Mouse (Mus musculus) thymus, adult 2 months (tissue): ENCODE measurements around the gene Myrf. TPM values are rescaled to one million over a fixed set of nuclear protein-coding genes. Genes with fewer than 3 reads are reported as not detected.
A peak's percentile ranks its signal among the peaks of the same experiment; 100 is the strongest.

Experiments
- DNase-seq: peaks from one replicate; pipeline ENCODE4 v3.0.0; 2021
- H3K27ac ChIP-seq: fragments of 200-500 bp; 2 replicates; pipeline ENCODE4 v1.5.1; 2012; ENCODE audit warnings: low read length, control low read depth; ENCODE audit not compliant: control insufficient read depth, insufficient read depth
- H3K27me3 ChIP-seq: fragments of 200-500 bp; 2 replicates; pipeline ENCODE4 v1.6.1; 2012; ENCODE audit warnings: mild to moderate bottlenecking, low read length, moderate library complexity, mixed read lengths; ENCODE audit not compliant: control insufficient read depth, insufficient read depth
- H3K36me3 ChIP-seq: fragments of 200-500 bp; 2 replicates; pipeline ENCODE4 v1.6.1; 2012; ENCODE audit warnings: mild to moderate bottlenecking, low read length, moderate library complexity; ENCODE audit not compliant: control insufficient read depth, insufficient read depth
- H3K4me1 ChIP-seq: fragments of 200-500 bp; replicated peaks from 2 replicates; pipeline ENCODE4 v1.6.1; 2012; ENCODE audit warnings: low read length; ENCODE audit not compliant: control insufficient read depth, insufficient read depth
- H3K4me3 ChIP-seq: fragments of 200-500 bp; 2 replicates; pipeline ENCODE4 v1.5.1; 2012; ENCODE audit warnings: mild to moderate bottlenecking, low read length, control low read depth, moderate library complexity; ENCODE audit not compliant: control insufficient read depth, insufficient read depth
- CTCF ChIP-seq: fragments of 200-500 bp; IDR thresholded peaks from 2 replicates; pipeline ENCODE4 v1.5.1; 2012; ENCODE audit warnings: mild to moderate bottlenecking, control low read depth, low read length, moderate library complexity, borderline replicate concordance; ENCODE audit not compliant: control insufficient read depth, poor library complexity, insufficient read depth; ENCODE audit errors: extremely low read depth
- POLR2A ChIP-seq: fragments of 200-500 bp; IDR thresholded peaks from 2 replicates; pipeline ENCODE4 v1.6.1; 2012; ENCODE audit warnings: mild to moderate bottlenecking, low read length, control low read depth, moderate library complexity; ENCODE audit not compliant: control insufficient read depth, poor library complexity, insufficient read depth; ENCODE audit errors: extremely low read depth
- WGBS: fragments of 180-500 bp; shearing (Covaris S2); methylation state at CpG from one replicate; pipeline ENCODE4 v1.1.7; 2018; 5-methylcytosine and 5-hydroxymethylcytosine counted together
- polyA plus RNA-seq: library from polyadenylated mRNA; depleted of rRNA; stranded (reverse); fragments of >200 nt; gene quantifications from 2 replicates; pipeline ENCODE4 v1.2.3, GENCODE M21; 2012

The Myrf gene
- polyA plus RNA-seq, 1 experiment: 4.9 TPM

- Histone ChIP-seq H3K27me3 (no peaks in the 10 kb centered on the region), H3K4me3 (peak overlapping the region; percentile 86), H3K4me1 (peaks cover 11% of the 10 kb centered on the region), H3K27ac (no peak overlapping the region), H3K36me3 (no peaks in the 10 kb centered on the region)
- 4% methylated on average over 35 of the region's 35 CpGs for WGBS
- DNase-seq: peak; percentile 50
- TF ChIP-seq POLR2A (no peak), CTCF (no peak)
These were observed 57.1 kb downstream of the Myrf start for GRCm38 (mm10) chr19:10183299-10183983.

- WGBS: under 1% methylated on average over 70 of the region's 70 CpGs
- Histone ChIP-seq H3K36me3 (no peaks in the 10 kb centered on the region), H3K27ac (no peak within 1 kb of the TSS), H3K27me3 (no peaks in the 10 kb centered on the region), H3K4me1 (peaks cover 11% of the 10 kb centered on the region), H3K4me3 (peak within 1 kb of the TSS; percentile 86)
- DNase-seq: peak; percentile 92
- TF ChIP-seq POLR2A: no peak
- TF ChIP-seq CTCF: 0 out of 2 replicates have a peak, but pooled peaks have one; percentile 51
These were observed 57.8 kb downstream of the Myrf start, which contains the start of gene Fads1 for GRCm38 (mm10) chr19:10182670-10183298. TSS of gene Fads1 (plus strand) at chr19:10182888.

DNA sequence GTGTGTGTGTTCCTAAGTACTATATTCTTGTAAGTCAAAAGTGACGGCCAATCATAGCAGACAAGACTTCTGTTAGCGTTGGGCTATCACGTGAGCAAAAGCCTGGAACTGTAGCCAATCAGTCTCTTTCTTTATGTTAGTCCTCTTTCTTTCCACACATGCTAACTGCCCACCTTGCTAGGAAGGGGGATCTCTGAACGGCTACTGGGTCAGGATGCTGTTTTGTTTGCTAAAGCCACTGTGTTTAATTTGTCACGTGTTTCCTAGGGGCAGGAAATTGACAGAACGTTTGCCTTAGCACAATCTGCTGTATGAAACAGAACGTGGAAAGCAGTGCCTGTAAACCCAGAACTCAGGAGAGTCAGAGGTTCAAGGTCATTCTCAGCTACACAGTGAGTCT lies 58.4 kb downstream of the Myrf start:
- H3K4me3 ChIP-seq: peak overlapping the region; percentile 8; the same call in 1 of the 2 replicates
- DNase-seq: no peak
- H3K27me3 ChIP-seq: no peaks in the 10 kb centered on the region
- peaks cover 11% of the 10 kb centered on the region for H3K4me1 ChIP-seq
- WGBS: 36% methylated on average over 7 of the region's 7 CpGs
- no peak overlapping the region for H3K27ac ChIP-seq
- no peaks in the 10 kb centered on the region for H3K36me3 ChIP-seq
- TF ChIP-seq POLR2A (no peak), CTCF (no peak)

GRCm38 (mm10) chr19:10181225-10181624 lies 59.3 kb downstream of the Myrf start:
- H3K36me3 ChIP-seq: no peaks in the 10 kb centered on the region
- H3K27me3 ChIP-seq: no peaks in the 10 kb centered on the region
- TF ChIP-seq CTCF: no peak
- TF ChIP-seq POLR2A: no peak
- peaks cover 11% of the 10 kb centered on the region for H3K4me1 ChIP-seq
- DNase-seq: no peak
- H3K4me3 ChIP-seq: no peak overlapping the region
- H3K27ac ChIP-seq: no peak overlapping the region
- WGBS: 94% methylated on average over 7 of the region's 7 CpGs

DNA sequence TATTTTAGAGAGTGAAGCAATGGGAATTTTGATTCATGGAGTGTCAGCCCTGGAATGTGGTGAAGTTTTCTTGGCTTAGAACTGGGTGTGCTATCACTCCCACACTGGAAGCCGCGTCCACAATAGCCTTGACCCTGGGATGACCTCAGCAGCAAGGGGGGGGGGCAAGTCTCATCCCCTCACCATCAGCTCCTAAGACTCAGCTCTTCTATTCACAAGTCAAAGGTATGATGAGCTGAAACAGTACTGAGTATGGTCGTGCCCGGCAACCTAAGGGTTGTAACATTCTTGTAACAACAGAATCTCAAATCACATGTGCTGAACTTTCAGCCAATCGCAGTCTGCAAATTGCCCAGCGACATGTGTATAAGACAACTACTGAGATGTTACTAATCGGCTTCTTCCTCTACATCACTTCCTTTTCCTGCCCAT lies 63.6 kb downstream of the Myrf start:
- 57% methylated on average over 7 of the region's 7 CpGs for WGBS
- no peaks in the 10 kb centered on the region for H3K36me3 ChIP-seq
- H3K27ac ChIP-seq: no peak overlapping the region
- 0 out of 2 replicates have a peak, but pooled peaks cover 3% of the 10 kb centered on the region for H3K4me1 ChIP-seq
- DNase-seq: no peak
- H3K27me3 ChIP-seq: no peaks in the 10 kb centered on the region
- no peak for TF ChIP-seq POLR2A
- no peak for TF ChIP-seq CTCF
- H3K4me3 ChIP-seq: no peak overlapping the region

- Histone ChIP-seq H3K4me3 (no peak overlapping the region), H3K36me3 (no peaks in the 10 kb centered on the region), H3K27ac (no peak overlapping the region), H3K4me1 (0 out of 2 replicates have a peak, but pooled peaks cover 3% of the 10 kb centered on the region), H3K27me3 (no peaks in the 10 kb centered on the region)
- no peak for DNase-seq
- no peak for TF ChIP-seq POLR2A
- TF ChIP-seq CTCF: no peak
- WGBS: 100% methylated on average over 1 of the region's 1 CpGs
These were observed 64.1 kb downstream of the Myrf start for GRCm38 (mm10) chr19:10176477-10176876.
